Mouse (Mus musculus): ENCODE data around the gene Nsrp1.

GRCm38 (mm10) chr11:77063406-77063805 is 14.8 kb downstream of the Nsrp1 start:
- TF ChIP-seq CTCF (IDR thresholded peaks at IDR 0.05) (no peak), EP300 (IDR thresholded peaks at IDR 0.05) (no peak)
